Mouse (Mus musculus): ENCODE measurements around the gene Hck. TPM values are rescaled to one million over a fixed set of nuclear protein-coding genes. Genes with fewer than 3 reads are reported as not detected.

Gene Hck
- polyA plus RNA-seq, 1 experiment from 2014 or later = 2.7 TPM

DNA sequence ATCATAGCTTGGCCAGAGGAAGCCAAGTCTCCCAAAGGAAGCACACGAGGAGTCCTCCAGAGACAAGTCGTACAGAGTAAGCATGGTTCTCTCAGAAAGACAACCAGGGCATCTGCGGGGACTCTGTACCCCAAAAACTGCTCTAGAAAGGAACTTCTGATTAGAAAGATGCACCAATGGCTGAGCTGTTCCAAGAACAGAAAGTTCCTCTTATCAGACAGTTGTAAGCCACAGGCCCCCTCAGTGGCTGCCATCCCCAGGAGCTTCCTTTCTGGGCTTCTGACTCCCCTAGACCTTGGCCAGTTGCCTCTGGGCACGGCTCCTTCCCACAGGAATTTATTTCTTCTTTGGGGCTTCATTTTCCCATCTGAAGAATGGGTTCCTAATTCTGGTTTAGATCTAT is 7.4 kb downstream of the Hck start:
- no peaks in the 10 kb centered on the region for H3K4me1 ChIP-seq (replicated peaks)
- no peaks in the 10 kb centered on the region for H3K9me3 ChIP-seq
- H3K27me3 ChIP-seq (ENCODE audit: insufficient read depth, poor library complexity, severe bottlenecking) = peaks cover 11% of the 10 kb centered on the region
- DNase-seq (ENCODE audit: low spot score) = no peak
- no peak overlapping the region for H3K4me3 ChIP-seq
- 84% methylated on average over 4 of the region's 4 CpGs for WGBS
- H3K27ac ChIP-seq = no peak overlapping the region
- no peaks in the 10 kb centered on the region for H3K36me3 ChIP-seq

DNA sequence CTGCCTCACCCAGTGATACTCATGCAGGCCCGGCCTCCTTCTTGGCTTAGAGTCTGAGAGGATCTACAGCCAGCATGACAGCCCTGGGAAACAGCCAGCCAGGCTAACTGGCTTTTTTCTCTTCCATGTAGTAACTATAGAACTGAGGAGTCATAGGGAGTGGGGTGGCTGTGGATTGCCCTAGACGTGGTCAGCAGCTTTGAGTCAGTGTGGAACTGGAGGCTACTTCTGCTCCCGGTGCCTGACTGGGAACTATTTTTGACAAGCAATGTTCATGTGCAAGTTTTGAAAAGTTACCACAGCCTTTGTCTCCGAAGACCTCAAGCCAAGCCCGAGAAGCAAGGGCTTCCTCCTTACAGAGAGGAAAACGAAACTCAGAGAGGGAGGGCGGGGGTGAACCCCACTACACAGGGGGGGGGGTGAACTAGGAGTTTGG is 8.8 kb downstream of the Hck start:
- Histone ChIP-seq H3K9me3 (no peaks in the 10 kb centered on the region), H3K4me3 (no peak overlapping the region), H3K27ac (no peak overlapping the region), H3K4me1 (replicated peaks) (no peaks in the 10 kb centered on the region), H3K27me3 (ENCODE audit: insufficient read depth, poor library complexity, severe bottlenecking) (0 out of 2 replicates have a peak, but pooled peaks cover 3% of the 10 kb centered on the region), H3K36me3 (no peaks in the 10 kb centered on the region)
- 88% methylated on average over 7 of the region's 7 CpGs for WGBS
- DNase-seq (ENCODE audit: low spot score) = no peak

DNA sequence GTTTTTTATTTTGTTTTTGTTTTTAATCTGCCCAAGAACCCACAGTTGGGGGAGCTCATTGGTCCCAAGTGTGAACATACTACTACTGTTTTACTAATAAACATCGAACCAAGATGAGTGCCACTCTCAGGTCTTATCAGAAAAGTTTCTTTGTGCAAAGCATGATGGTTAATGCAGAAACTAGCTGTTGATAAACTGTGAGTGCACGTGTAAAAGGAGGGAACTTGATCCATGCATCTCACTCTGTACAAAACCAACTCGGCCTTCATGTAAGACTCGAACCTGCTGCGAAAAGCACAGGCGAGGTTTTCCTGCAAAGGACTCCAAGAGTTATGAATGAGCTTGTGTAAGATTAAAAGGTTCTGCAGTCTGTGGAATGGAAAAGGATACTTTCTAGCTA is 11.2 kb downstream of the Hck start:
- no peaks in the 10 kb centered on the region for H3K4me1 ChIP-seq (replicated peaks)
- WGBS = 91% methylated on average over 6 of the region's 6 CpGs
- no peak overlapping the region for H3K4me3 ChIP-seq
- no peaks in the 10 kb centered on the region for H3K27me3 ChIP-seq (ENCODE audit: insufficient read depth, poor library complexity, severe bottlenecking)
- H3K36me3 ChIP-seq = no peaks in the 10 kb centered on the region
- H3K9me3 ChIP-seq = no peaks in the 10 kb centered on the region
- H3K27ac ChIP-seq = no peak overlapping the region
- DNase-seq (ENCODE audit: low spot score) = no peak

DNA sequence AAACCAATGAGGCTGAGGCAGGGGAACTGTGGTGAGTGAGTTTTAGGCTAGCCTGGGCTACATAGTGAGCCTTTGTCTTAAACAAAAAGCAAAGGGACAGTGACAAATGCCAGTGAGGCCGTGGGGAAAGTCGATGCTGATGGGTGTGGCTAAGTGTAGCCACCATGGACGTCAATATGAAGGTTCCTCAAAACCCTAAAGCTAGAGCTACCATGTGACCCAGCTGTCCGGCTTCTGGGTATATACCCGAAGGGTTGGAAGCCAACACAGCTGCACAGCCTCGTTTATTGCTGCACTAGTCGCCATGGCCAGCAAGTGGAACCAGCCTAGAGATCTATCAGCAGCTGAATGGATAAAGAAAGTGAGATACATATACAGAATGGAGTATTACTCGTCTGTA is 11.9 kb downstream of the Hck start:
- no peaks in the 10 kb centered on the region for H3K36me3 ChIP-seq
- WGBS = 73% methylated on average over 8 of the region's 8 CpGs
- no peaks in the 10 kb centered on the region for H3K4me1 ChIP-seq (replicated peaks)
- no peak for DNase-seq (ENCODE audit: low spot score)
- H3K27me3 ChIP-seq (ENCODE audit: insufficient read depth, poor library complexity, severe bottlenecking) = no peaks in the 10 kb centered on the region
- no peak overlapping the region for H3K27ac ChIP-seq
- no peak overlapping the region for H3K4me3 ChIP-seq
- H3K9me3 ChIP-seq = no peaks in the 10 kb centered on the region

DNA sequence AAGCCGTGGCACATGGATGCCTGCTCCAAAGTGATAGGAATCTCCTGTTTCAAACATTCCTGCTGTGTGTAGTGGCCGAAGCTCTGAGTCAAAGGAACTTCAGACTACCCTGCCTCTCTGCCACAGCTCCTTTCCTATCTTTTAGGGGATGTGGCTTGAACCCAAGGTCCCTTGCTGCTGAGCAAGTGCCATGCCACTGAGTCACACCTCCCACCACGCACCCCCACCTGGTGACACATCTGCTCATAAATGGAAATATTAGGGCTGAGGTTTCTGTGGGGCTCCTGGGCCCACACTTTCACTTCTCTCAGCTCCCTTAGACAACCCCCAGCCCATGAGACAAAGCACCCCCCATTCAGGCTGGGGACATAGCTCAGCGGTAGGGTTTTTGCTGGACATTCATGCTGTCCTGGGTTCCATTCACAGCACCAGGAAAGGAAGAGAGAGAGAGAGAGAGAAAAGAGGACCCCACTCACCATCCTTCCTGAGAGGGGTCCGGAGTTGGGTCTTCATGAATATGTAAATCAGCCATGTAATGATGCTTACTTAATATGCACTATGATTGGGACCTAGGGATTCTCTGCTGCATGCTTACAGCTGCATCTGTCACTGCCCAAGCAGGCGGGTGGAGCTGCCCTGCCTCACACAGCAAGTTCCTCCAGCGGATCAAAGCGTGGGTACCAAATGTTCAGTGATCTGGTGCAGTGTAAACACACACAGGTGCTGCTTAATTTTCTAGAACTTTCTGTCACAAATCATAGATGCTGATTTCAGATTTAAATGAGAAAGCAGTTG is 13.8 kb downstream of the Hck start:
- H3K27me3 ChIP-seq (ENCODE audit: insufficient read depth, poor library complexity, severe bottlenecking) = no peaks in the 10 kb centered on the region
- no peak overlapping the region for H3K27ac ChIP-seq
- H3K4me3 ChIP-seq = no peak overlapping the region
- no peaks in the 10 kb centered on the region for H3K4me1 ChIP-seq (replicated peaks)
- DNase-seq (ENCODE audit: low spot score) = no peak
- no peaks in the 10 kb centered on the region for H3K9me3 ChIP-seq
- WGBS = 77% methylated on average over 8 of the region's 8 CpGs
- no peaks in the 10 kb centered on the region for H3K36me3 ChIP-seq

DNA sequence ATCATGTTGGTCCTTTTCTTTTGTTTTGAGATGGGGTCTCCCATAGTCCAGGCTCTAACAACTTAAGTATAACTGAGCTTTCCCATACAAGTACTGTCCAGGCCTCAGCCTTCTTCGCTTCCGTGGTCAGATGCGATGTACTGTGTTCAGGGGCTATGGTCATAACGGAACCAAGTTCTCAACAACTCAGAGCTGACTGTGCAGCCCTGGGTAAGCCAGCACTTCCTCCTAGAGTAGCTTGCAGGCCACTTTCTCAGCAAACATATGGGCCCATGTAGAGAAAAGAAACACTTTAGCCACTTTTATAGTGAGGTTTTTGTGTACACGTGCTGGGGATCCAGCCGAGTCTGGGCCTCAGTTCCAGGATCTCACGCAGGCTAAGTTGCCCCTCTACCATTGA is 14.4 kb downstream of the Hck start:
- DNase-seq (ENCODE audit: low spot score) = no peak
- H3K36me3 ChIP-seq = no peaks in the 10 kb centered on the region
- H3K27me3 ChIP-seq (ENCODE audit: insufficient read depth, poor library complexity, severe bottlenecking) = no peaks in the 10 kb centered on the region
- H3K4me1 ChIP-seq (replicated peaks) = no peaks in the 10 kb centered on the region
- WGBS = 89% methylated on average over 7 of the region's 7 CpGs
- H3K27ac ChIP-seq = no peak overlapping the region
- no peaks in the 10 kb centered on the region for H3K9me3 ChIP-seq
- no peak overlapping the region for H3K4me3 ChIP-seq

DNA sequence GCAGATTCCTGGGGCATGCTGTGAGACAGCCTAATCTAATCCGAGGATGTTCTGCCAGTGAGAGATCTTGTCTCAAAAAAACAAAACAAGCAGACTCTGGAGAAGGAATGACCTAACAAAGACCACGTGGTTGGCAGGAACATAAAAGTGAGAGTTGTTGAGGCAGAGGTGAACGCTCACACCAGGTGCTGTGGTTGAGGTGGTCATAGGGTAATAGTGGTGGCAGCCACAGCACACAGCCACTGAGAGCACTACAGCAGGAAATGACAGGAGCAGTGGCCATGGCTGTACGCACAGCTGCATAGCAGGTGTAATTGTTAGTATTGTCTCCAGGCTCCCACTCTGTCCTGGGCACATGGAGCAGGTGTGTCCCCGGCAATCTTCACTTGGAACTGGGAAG is 17.6 kb downstream of the Hck start:
- Histone ChIP-seq H3K4me3 (no peak overlapping the region), H3K4me1 (replicated peaks) (no peaks in the 10 kb centered on the region), H3K9me3 (no peaks in the 10 kb centered on the region), H3K27ac (no peak overlapping the region), H3K36me3 (no peaks in the 10 kb centered on the region), H3K27me3 (ENCODE audit: insufficient read depth, poor library complexity, severe bottlenecking) (0 out of 2 replicates have a peak, but pooled peaks cover 3% of the 10 kb centered on the region)
- WGBS = 63% methylated on average over 5 of the region's 5 CpGs
- DNase-seq (ENCODE audit: low spot score) = no peak

DNA sequence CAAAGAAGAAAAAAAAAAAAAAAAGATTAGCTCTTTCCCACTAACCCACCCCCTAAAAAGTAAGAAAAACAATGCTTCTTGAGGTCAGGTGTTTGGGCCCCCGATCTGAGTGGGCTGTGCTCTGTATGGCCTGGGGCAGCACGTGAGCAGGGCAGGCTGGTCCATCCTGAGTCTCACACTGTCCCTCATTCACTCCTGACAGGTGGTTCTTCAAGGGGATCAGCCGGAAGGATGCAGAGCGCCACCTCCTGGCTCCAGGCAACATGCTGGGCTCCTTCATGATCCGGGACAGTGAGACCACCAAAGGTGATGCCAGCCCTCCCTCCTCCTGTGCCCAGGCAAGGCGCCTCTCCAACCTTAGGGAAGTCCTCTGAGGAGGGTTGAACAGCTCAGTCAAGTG is 22.8 kb downstream of the Hck start:
- peak; percentile 23 for DNase-seq (ENCODE audit: low spot score)
- WGBS = 14% methylated on average over 6 of the region's 6 CpGs

DNA sequence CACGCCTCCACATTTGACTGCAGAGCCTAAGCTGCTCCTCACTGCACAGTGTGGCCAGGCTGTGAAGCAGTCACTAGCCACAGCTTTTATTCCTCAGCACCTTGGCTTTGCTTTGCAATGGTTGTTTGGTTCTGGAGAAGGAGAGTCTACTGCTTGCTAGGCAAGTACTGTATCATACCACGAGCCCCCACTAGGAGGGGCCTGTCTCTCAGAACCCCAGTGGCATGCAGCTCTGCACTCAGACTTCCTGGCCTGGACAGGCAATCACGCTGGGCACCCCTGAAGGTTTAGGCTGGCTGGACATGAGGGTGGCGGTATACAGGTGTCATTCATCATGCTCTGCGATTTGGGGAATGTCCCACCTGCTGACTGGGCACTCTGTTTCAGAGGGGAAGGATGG is 26.0 kb downstream of the Hck start:
- WGBS = 40% methylated on average over 5 of the region's 5 CpGs
- peak; percentile 11 for DNase-seq (ENCODE audit: low spot score)

More for the DNA sequence above, 22.8 kb downstream of the Hck start:
- no peaks in the 10 kb centered on the region for H3K36me3 ChIP-seq
- H3K27me3 ChIP-seq (ENCODE audit: insufficient read depth, poor library complexity, severe bottlenecking) = 0 out of 2 replicates have a peak, but pooled peaks cover 3% of the 10 kb centered on the region
- H3K27ac ChIP-seq = no peak overlapping the region
- H3K4me3 ChIP-seq = no peak overlapping the region
- H3K4me1 ChIP-seq (replicated peaks) = 0 out of 2 replicates have a peak, but pooled peaks cover 7% of the 10 kb centered on the region
- no peaks in the 10 kb centered on the region for H3K9me3 ChIP-seq

DNA sequence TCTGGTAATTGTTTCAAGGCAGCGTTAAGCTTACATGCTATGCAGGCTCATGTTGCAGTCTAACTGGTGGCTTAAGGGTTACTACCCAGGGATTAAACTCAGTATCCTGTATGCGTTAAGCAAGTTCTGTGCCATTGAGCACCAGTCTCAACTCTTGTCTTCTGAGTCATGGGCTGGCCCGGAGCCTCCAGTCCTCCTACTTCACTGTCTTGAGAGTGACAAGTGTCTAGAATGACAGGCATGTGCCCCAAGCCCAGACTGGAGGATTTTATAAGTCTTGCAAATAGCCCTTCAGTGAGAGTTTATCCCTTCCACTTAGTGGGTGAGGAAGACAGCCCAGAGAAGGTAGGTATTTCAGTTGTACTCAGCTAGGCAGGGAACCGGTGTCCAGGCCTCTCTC is 27.9 kb downstream of the Hck start:
- WGBS = 73% methylated on average over 4 of the region's 4 CpGs
- H3K4me3 ChIP-seq = no peak overlapping the region
- no peaks in the 10 kb centered on the region for H3K9me3 ChIP-seq
- no peaks in the 10 kb centered on the region for H3K36me3 ChIP-seq
- H3K4me1 ChIP-seq (replicated peaks) = peaks cover 16% of the 10 kb centered on the region
- DNase-seq (ENCODE audit: low spot score) = no peak
- no peaks in the 10 kb centered on the region for H3K27me3 ChIP-seq (ENCODE audit: insufficient read depth, poor library complexity, severe bottlenecking)
- no peak overlapping the region for H3K27ac ChIP-seq

More for the DNA sequence above, 26.0 kb downstream of the Hck start:
- H3K27ac ChIP-seq = no peak overlapping the region
- 0 out of 2 replicates have a peak, but pooled peaks cover 7% of the 10 kb centered on the region for H3K4me1 ChIP-seq (replicated peaks)
- no peaks in the 10 kb centered on the region for H3K36me3 ChIP-seq
- H3K4me3 ChIP-seq = no peak overlapping the region
- no peaks in the 10 kb centered on the region for H3K9me3 ChIP-seq
- H3K27me3 ChIP-seq (ENCODE audit: insufficient read depth, poor library complexity, severe bottlenecking) = 0 out of 2 replicates have a peak, but pooled peaks cover 3% of the 10 kb centered on the region

DNA sequence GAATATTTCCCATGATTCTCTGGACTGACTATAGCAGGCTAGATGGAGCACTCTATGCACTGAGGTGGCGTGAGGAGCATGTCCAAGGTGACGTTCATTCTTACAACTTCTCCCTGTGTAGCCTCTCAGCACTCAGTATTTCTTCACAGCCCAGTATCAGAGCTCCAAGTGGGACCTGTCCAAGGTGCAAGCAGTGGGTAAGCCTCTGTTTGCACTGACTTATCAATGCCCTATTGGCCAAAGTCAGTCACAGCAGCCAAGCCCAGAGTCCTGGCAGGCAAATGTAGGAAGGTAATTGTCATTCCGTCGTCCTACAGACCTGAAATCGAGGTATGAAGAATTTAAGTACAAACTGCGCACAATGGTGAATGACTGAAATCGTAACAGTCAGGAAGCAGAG is 30.9 kb downstream of the Hck start:
- Histone ChIP-seq H3K27ac (no peak overlapping the region), H3K9me3 (no peaks in the 10 kb centered on the region), H3K4me1 (replicated peaks) (peaks cover 13% of the 10 kb centered on the region), H3K27me3 (ENCODE audit: insufficient read depth, poor library complexity, severe bottlenecking) (0 out of 2 replicates have a peak, but pooled peaks cover 6% of the 10 kb centered on the region), H3K36me3 (no peaks in the 10 kb centered on the region), H3K4me3 (no peak overlapping the region)
- 83% methylated on average over 7 of the region's 7 CpGs for WGBS
- no peak for DNase-seq (ENCODE audit: low spot score)

DNA sequence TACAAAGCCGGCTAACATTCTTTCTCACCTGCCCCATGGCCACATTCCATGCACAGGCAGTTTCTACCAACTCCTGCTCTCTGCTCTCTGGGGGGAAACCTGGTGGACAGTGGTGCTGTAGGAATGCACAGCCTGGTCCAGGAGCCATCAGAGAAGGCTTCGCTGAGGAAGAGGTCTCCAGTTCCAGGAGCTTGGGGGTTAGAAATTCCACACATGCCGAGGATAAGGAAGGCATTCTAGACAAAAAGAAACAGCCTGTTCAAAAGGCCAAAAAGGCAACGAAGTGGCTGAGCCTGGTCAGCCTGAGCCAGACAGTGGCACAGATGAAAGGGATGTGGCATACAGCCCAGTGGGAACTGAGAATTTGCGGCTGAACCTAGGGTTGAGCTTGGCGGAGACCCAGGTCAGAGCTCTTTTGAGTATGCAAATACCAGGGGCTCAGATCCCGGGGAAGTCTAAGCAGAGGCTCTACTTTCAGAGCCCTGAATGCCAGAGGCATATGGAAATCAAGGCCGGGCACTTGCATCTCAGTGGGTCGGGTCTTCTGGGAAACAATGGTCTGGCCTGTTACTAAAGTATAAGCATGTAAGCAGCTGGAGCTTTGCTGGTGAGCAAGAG is 31.8 kb downstream of the Hck start:
- Histone ChIP-seq H3K27ac (no peak overlapping the region), H3K36me3 (no peaks in the 10 kb centered on the region), H3K27me3 (ENCODE audit: insufficient read depth, poor library complexity, severe bottlenecking) (0 out of 2 replicates have a peak, but pooled peaks cover 6% of the 10 kb centered on the region), H3K4me3 (no peak overlapping the region), H3K4me1 (replicated peaks) (peaks cover 9% of the 10 kb centered on the region), H3K9me3 (no peaks in the 10 kb centered on the region)
- WGBS = 13% methylated on average over 9 of the region's 9 CpGs
- DNase-seq (ENCODE audit: low spot score) = no peak

DNA sequence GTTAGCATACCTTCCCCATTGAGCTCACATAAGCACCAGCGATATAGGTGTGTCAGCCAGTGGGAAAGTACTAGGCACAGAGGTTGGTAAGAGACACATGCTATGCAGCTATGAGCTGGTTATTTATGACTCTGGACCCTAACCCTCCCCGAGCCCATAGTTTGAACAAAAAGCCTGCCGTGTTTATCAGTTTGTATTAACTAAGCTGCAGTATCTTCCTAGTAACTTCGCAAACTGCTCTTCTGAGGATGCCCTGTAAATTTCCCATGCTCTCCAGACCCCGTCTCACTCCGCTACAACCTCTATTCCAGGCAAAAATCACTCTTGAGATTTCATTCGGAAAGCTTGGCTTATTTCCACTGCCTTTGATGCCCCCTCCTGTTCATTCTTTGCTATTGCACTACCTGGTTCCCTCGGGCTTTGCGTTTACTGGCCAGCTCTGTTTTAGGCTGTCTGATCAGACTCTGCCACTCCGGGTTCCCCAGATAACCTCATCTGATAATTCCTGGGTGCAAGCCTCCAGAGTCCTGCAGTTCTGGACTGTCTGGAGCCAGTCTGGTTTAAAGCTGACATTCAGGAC is 34.4 kb downstream of the Hck start:
- no peak overlapping the region for H3K27ac ChIP-seq
- H3K4me1 ChIP-seq (replicated peaks) = peaks cover 9% of the 10 kb centered on the region
- no peak overlapping the region for H3K4me3 ChIP-seq
- 36% methylated on average over 10 of the region's 10 CpGs for WGBS
- peak; percentile 47 for DNase-seq (ENCODE audit: low spot score)
- H3K36me3 ChIP-seq = no peaks in the 10 kb centered on the region
- H3K27me3 ChIP-seq (ENCODE audit: insufficient read depth, poor library complexity, severe bottlenecking) = 0 out of 2 replicates have a peak, but pooled peaks cover 6% of the 10 kb centered on the region
- H3K9me3 ChIP-seq = no peaks in the 10 kb centered on the region
